Mouse (Mus musculus) CD4-positive, CD25-positive, alpha-beta regulatory T cell (primary cell): ENCODE results near the gene Epb41l1. TPM values are rescaled to one million over a fixed set of nuclear protein-coding genes. Genes with fewer than 3 reads are reported as not detected.

ENCODE experiments used
- polyA plus RNA-seq: library from polyadenylated mRNA; unstranded; fragments of 100-300 nt; shearing (Covaris generic); gene quantifications from one replicate; pipeline ENCODE4 v1.2.1, GENCODE M21; 2017

The Epb41l1 gene
- polyA plus RNA-seq: 0.62 TPM

GRCm38 (mm10) chr2:156420694-156421380 is at the start of gene Epb41l1:
Epb41l1 (plus strand) TSS chr2:156420909.

DNA sequence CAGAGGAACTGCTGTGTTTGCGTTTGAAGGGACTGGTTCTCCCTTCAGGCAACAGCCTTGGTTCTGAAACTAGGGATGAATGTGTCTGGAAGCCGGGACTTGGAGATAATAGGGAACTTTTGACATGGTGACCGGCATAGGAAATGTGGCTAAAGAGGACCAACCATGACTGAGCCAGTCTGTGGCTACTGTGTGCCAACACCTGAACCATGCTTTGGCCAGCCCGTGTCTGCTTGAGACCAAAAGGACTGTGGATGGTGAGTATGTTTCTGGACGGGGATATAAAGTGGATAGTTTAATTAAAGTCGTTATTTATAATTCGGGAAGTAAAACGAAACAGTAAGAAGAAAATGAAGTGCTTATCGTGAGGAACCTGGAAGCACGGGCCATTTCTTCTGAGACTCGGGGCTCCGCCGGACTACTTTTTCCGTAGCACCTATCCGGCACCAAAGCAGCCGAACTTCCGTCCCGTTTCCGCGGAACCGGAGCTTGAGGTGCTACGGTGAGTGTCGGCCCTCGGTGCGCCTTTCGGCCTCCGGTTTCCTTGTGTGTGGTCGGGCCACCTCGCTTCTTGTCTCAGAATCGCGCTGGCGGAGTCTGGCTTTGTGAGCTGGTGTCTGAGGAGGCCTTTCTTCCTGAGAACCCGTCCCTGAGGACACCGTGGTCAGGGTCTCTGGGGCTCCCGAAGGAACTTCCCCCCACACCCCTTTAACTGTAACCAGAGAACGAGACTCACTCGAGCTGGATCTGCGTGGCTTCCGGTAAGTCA is 126.6 kb downstream of the Epb41l1 start, which contains the start of gene Aar2:
Gene Aar2, plus strand, starts transcription at position 462 of the 769 bp plus-strand sequence.

Other genes with a start within 250 kb of the Epb41l1 start
- gene Rbm39, start 240.7 kb upstream of the Epb41l1 start, polyA plus RNA-seq: 1,046 TPM
- gene Phf20, start 224.4 kb upstream of the Epb41l1 start, polyA plus RNA-seq: 69.2 TPM
- gene Cnbd2, start 108.6 kb upstream of the Epb41l1 start, polyA plus RNA-seq: 5.8 TPM
- gene Scand1, start 108.2 kb upstream of the Epb41l1 start, polyA plus RNA-seq: 127 TPM
- gene Aar2, start 126.7 kb downstream of the Epb41l1 start, polyA plus RNA-seq: 27.8 TPM
- gene Dlgap4, start 192.8 kb downstream of the Epb41l1 start, polyA plus RNA-seq: 107 TPM